Comparison of ENCODE assay signal across 28 mouse cellular contexts in genomic region chrX:142507475-142507874, GRCm38 (mm10).
DNase-seq lines count a peak whose midpoint lies in the region; ATAC-seq and TF ChIP-seq lines count a peak whose summit lies in the region.
"Had no signal": no experiment of that assay in that cellular context is flagged by ENCODE, and none has a peak within 500 bp of the region (broad histone marks: within the 10 kb centered on the region; RNA-seq: fewer than 3 reads in every experiment).

No protein-coding gene starts in this region.

- H3K4me3 ChIP-seq in liver, embryonic 13.5 days (replicated peaks) = no peak overlapping the region
- H3K4me3 ChIP-seq in liver, embryonic 12.5 days = no peak overlapping the region
- no peak overlapping the region for H3K4me3 ChIP-seq in G1E (ENCODE audit: low read depth, low read length)
- no peak overlapping the region for H3K4me3 ChIP-seq in hindbrain, embryonic 13.5 days
- no peak overlapping the region for H3K4me3 ChIP-seq in lung, adult 2 months (replicated peaks; ENCODE audit: extremely low read depth, low read depth, low read length)
- H3K4me3 ChIP-seq in intestine, embryonic 15.5 days (replicated peaks) = no peak overlapping the region
- H3K4me3 ChIP-seq: embryonic facial prominence, embryonic 10.5 days; embryonic facial prominence, embryonic 13.5 days; forebrain, embryonic 10.5 days; forebrain, embryonic 13.5 days; heart, adult 2 months; heart, embryonic 10.5 days; heart, embryonic 13.5 days; hindbrain, embryonic 15.5 days had no signal

- DNase-seq in liver, embryonic 13.5 days = no peak
- peak; percentile 4 for DNase-seq in G1E (ENCODE audit: low spot score)
- DNase-seq in c-Kit-positive CD71-positive TER-119-negative erythroid progenitor cells, embryonic 14.5 days (ENCODE audit: low read depth) = peak; percentile 14
- no peak for DNase-seq in lung, adult 2 months
- DNase-seq: adrenal gland, adult 8-10 months; adrenal gland, postnatal 25 days; cerebellum, adult 2 months; cerebellum, adult 9-11 months; cerebellum, postnatal 25 days; embryo, embryonic 11 days; gastrocnemius, postnatal 10 days; gastrocnemius, postnatal 36 days; heart, adult 2 months; heart, postnatal 14 days; heart, postnatal 4 days had no signal

- no peak overlapping the region for H3K9ac ChIP-seq in liver, embryonic 13.5 days
- no peak overlapping the region for H3K9ac ChIP-seq in liver, embryonic 12.5 days
- H3K9ac ChIP-seq in hindbrain, embryonic 13.5 days = no peak overlapping the region
- H3K9ac ChIP-seq in intestine, embryonic 15.5 days = no peak overlapping the region
- H3K9ac ChIP-seq: embryonic facial prominence, embryonic 13.5 days; forebrain, embryonic 13.5 days; heart, embryonic 13.5 days; hindbrain, embryonic 15.5 days had no signal

- no peak for TF ChIP-seq POLR2A in lung, adult 2 months (IDR thresholded peaks at IDR 0.05; ENCODE audit: borderline replicate concordance, extremely low read depth, low read depth, low read length)

- H3K9me3 ChIP-seq in liver, embryonic 13.5 days (replicated peaks) = no peaks in the 10 kb centered on the region
- no peaks in the 10 kb centered on the region for H3K9me3 ChIP-seq in liver, embryonic 12.5 days (replicated peaks)
- no peaks in the 10 kb centered on the region for H3K9me3 ChIP-seq in G1E (replicated peaks)
- H3K9me3 ChIP-seq in hindbrain, embryonic 13.5 days = no peaks in the 10 kb centered on the region
- no peaks in the 10 kb centered on the region for H3K9me3 ChIP-seq in intestine, embryonic 15.5 days
- H3K9me3 ChIP-seq: embryonic facial prominence, embryonic 10.5 days; embryonic facial prominence, embryonic 13.5 days; forebrain, embryonic 10.5 days; forebrain, embryonic 13.5 days; heart, embryonic 10.5 days; heart, embryonic 13.5 days; hindbrain, embryonic 15.5 days had no signal

- no peak for TF ChIP-seq CTCF in G1E (IDR thresholded peaks at IDR 0.05; ENCODE audit: low read depth, low read length)
- no peak for TF ChIP-seq CTCF in lung, adult 2 months (IDR thresholded peaks at IDR 0.05; ENCODE audit: insufficient read depth, low read length)

- no peaks in the 10 kb centered on the region for H3K36me3 ChIP-seq in liver, embryonic 13.5 days
- no peaks in the 10 kb centered on the region for H3K36me3 ChIP-seq in liver, embryonic 12.5 days
- H3K36me3 ChIP-seq in G1E (replicated peaks) = no peaks in the 10 kb centered on the region
- H3K36me3 ChIP-seq in hindbrain, embryonic 13.5 days = no peaks in the 10 kb centered on the region
- no peaks in the 10 kb centered on the region for H3K36me3 ChIP-seq in intestine, embryonic 15.5 days
- H3K36me3 ChIP-seq: embryonic facial prominence, embryonic 10.5 days; embryonic facial prominence, embryonic 13.5 days; forebrain, embryonic 10.5 days; heart, embryonic 10.5 days; heart, embryonic 13.5 days; hindbrain, embryonic 15.5 days had no signal

- peak; percentile 29; the same call in 1 of the 2 replicates for ATAC-seq in liver, embryonic 13.5 days (ENCODE audit: low read depth)
- ATAC-seq in liver, embryonic 12.5 days = no peak
- ATAC-seq in G1E (ENCODE audit: extremely low read depth, insufficient number of reproducible peaks, low FRiP score, poor library complexity, severe bottlenecking) = peak; percentile 82
- ATAC-seq in megakaryocyte progenitor cell, adult 5-6 weeks (replicated peaks; ENCODE audit: poor library complexity) = peak; percentile 96
- no peak for ATAC-seq in hindbrain, embryonic 13.5 days (ENCODE audit: low FRiP score)
- no peak for ATAC-seq in intestine, embryonic 15.5 days
- ATAC-seq: activated CD4-positive, CD25-positive, alpha-beta regulatory T cell, adult 4 months; forebrain, embryonic 13.5 days; forebrain, embryonic 16.5 days had no signal

- no peaks in the 10 kb centered on the region for H3K27me3 ChIP-seq in liver, embryonic 13.5 days
- no peaks in the 10 kb centered on the region; the same call in 1 of the 2 replicates for H3K27me3 ChIP-seq in liver, embryonic 12.5 days (replicated peaks)
- no peaks in the 10 kb centered on the region for H3K27me3 ChIP-seq in G1E (ENCODE audit: insufficient read depth, low read length)
- H3K27me3 ChIP-seq in hindbrain, embryonic 13.5 days = peaks cover 4% of the 10 kb centered on the region; the same call in 1 of the 2 replicates
- H3K27me3 ChIP-seq in intestine, embryonic 15.5 days (replicated peaks) = no peaks in the 10 kb centered on the region
- H3K27me3 ChIP-seq: heart, embryonic 13.5 days; hindbrain, embryonic 15.5 days had no signal

- no peaks in the 10 kb centered on the region for H3K4me1 ChIP-seq in liver, embryonic 13.5 days (replicated peaks)
- no peaks in the 10 kb centered on the region for H3K4me1 ChIP-seq in liver, embryonic 12.5 days
- H3K4me1 ChIP-seq in G1E (ENCODE audit: insufficient read depth, low read depth, low read length) = peaks cover 20% of the 10 kb centered on the region
- no peaks in the 10 kb centered on the region for H3K4me1 ChIP-seq in hindbrain, embryonic 13.5 days (replicated peaks)
- no peaks in the 10 kb centered on the region for H3K4me1 ChIP-seq in lung, adult 2 months (ENCODE audit: control insufficient read depth, insufficient read depth, low read length)
- no peaks in the 10 kb centered on the region for H3K4me1 ChIP-seq in intestine, embryonic 15.5 days (replicated peaks)
- H3K4me1 ChIP-seq: embryonic facial prominence, embryonic 10.5 days; embryonic facial prominence, embryonic 13.5 days; forebrain, embryonic 10.5 days; forebrain, embryonic 13.5 days; heart, embryonic 10.5 days; heart, embryonic 13.5 days; hindbrain, embryonic 15.5 days had no signal

- no peak overlapping the region for H3K27ac ChIP-seq in liver, embryonic 13.5 days
- no peak overlapping the region for H3K27ac ChIP-seq in liver, embryonic 12.5 days
- H3K27ac ChIP-seq in hindbrain, embryonic 13.5 days = no peak overlapping the region
- H3K27ac ChIP-seq in intestine, embryonic 15.5 days = no peak overlapping the region
- H3K27ac ChIP-seq: embryonic facial prominence, embryonic 10.5 days; embryonic facial prominence, embryonic 13.5 days; forebrain, embryonic 10.5 days; forebrain, embryonic 13.5 days; heart, adult 2 months; heart, embryonic 10.5 days; heart, embryonic 13.5 days; hindbrain, embryonic 15.5 days had no signal

- H3K4me2 ChIP-seq in liver, embryonic 13.5 days = no peak overlapping the region
- H3K4me2 ChIP-seq in liver, embryonic 12.5 days = no peak overlapping the region
- H3K4me2 ChIP-seq in hindbrain, embryonic 13.5 days = no peak overlapping the region
- no peak overlapping the region for H3K4me2 ChIP-seq in intestine, embryonic 15.5 days (replicated peaks)
- H3K4me2 ChIP-seq: embryonic facial prominence, embryonic 13.5 days; forebrain, embryonic 13.5 days; heart, embryonic 13.5 days; hindbrain, embryonic 15.5 days had no signal

Comparison
In these comparisons a context has a peak if more than half of its experiments do, and no peak if none do; other contexts are left out.
1. ATAC-seq: peak in liver, embryonic 13.5 days (single experiment), G1E (single experiment) and megakaryocyte progenitor cell, adult 5-6 weeks (single experiment); none in liver, embryonic 12.5 days (single experiment), hindbrain, embryonic 13.5 days (single experiment) and intestine, embryonic 15.5 days (single experiment).
2. DNase-seq: peak in G1E (single experiment) and c-Kit-positive CD71-positive TER-119-negative erythroid progenitor cells, embryonic 14.5 days (single experiment); none in liver, embryonic 13.5 days (single experiment) and lung, adult 2 months (single experiment).